Mouse (Mus musculus): ENCODE results near the gene Tex11. TPM values are rescaled to one million over a fixed set of nuclear protein-coding genes. Genes with fewer than 3 reads are reported as not detected.
A peak's percentile ranks its signal among the peaks of the same experiment; 100 is the strongest.
"Not testable (repeated sequence)": the region's sequence is repeated elsewhere in the genome, so short reads cannot be mapped to it uniquely, and the experiment has no call there.

Gene Tex11
- polyA plus RNA-seq (2015; fragmentation: Nextera tagmentation; extraction: Ambion mirVana): not detected in 2 replicates

- Histone ChIP-seq H3K9me3 (replicated peaks) (no peaks in the 10 kb centered on the region), H3K4me2 (no peak within 1 kb of the TSS), H3K36me3 (no peaks in the 10 kb centered on the region), H3K4me3 (replicated peaks) (no peak within 1 kb of the TSS), H3K9ac (no peak within 1 kb of the TSS), H3K27me3 (no peaks in the 10 kb centered on the region), H3K4me1 (replicated peaks) (no peaks in the 10 kb centered on the region), H3K27ac (no peak within 1 kb of the TSS)
- ATAC-seq (ENCODE audit: low read depth) (no peak), DNase-seq (peak; percentile 1)
- 77% methylated on average over 31 of the region's 31 CpGs for WGBS (ENCODE audit: insufficient replicate concordance)
Measured at GRCm38 (mm10) chrX:101059541-101059940, at the start of gene Tex11. Gene Tex11 (minus strand): TSS chrX:101059667.

- Histone ChIP-seq H3K9me3 (replicated peaks) (no peaks in the 10 kb centered on the region), H3K27me3 (peaks cover 26% of the 10 kb centered on the region), H3K9ac (no peak within 1 kb of the TSS), H3K27ac (no peak within 1 kb of the TSS), H3K4me1 (replicated peaks) (no peaks in the 10 kb centered on the region), H3K36me3 (no peaks in the 10 kb centered on the region), H3K4me2 (peak within 1 kb of the TSS; percentile 54), H3K4me3 (replicated peaks) (peak within 1 kb of the TSS; percentile 26)
- no peak for ATAC-seq (ENCODE audit: low read depth)
- WGBS (ENCODE audit: insufficient replicate concordance): 40% methylated on average over 11 of the region's 11 CpGs
- DNase-seq: no peak
Measured at GRCm38 (mm10) chrX:101085920-101086319, 26.5 kb upstream of the Tex11 start, which contains the start of gene Slc7a3. Gene Slc7a3 (minus strand): TSS chrX:101086020.

- DNase-seq; H3K9me3 ChIP-seq (replicated peaks); ATAC-seq (ENCODE audit: low read depth); H3K9ac ChIP-seq; H3K27ac ChIP-seq; H3K4me1 ChIP-seq (replicated peaks); H3K36me3 ChIP-seq: not testable (repeated sequence)
- peak overlapping the region; percentile 54 for H3K4me2 ChIP-seq
- H3K4me3 ChIP-seq (replicated peaks): peak overlapping the region; percentile 26; the same call in 1 of the 2 replicates
- 20% methylated on average over 8 of the region's 9 CpGs for WGBS (ENCODE audit: insufficient replicate concordance)
- H3K27me3 ChIP-seq: peaks cover 26% of the 10 kb centered on the region
Measured at GRCm38 (mm10) chrX:101085211-101085610, 25.7 kb upstream of the Tex11 start.

- no peak for ATAC-seq (ENCODE audit: low read depth)
- H3K36me3 ChIP-seq: no peaks in the 10 kb centered on the region
- no peak overlapping the region for H3K4me3 ChIP-seq (replicated peaks)
- H3K4me1 ChIP-seq (replicated peaks): no peaks in the 10 kb centered on the region
- no peak for DNase-seq
- H3K27me3 ChIP-seq: peaks cover 26% of the 10 kb centered on the region
- H3K9me3 ChIP-seq (replicated peaks): no peaks in the 10 kb centered on the region
- no peak overlapping the region for H3K9ac ChIP-seq
- H3K4me2 ChIP-seq: no peak overlapping the region
- H3K27ac ChIP-seq: no peak overlapping the region
- 69% methylated on average over 2 of the region's 2 CpGs for WGBS (ENCODE audit: insufficient replicate concordance)
Measured at GRCm38 (mm10) chrX:101084192-101084591, 24.7 kb upstream of the Tex11 start.

- Histone ChIP-seq H3K27me3 (no peaks in the 10 kb centered on the region), H3K9ac (no peak overlapping the region), H3K4me3 (replicated peaks) (no peak overlapping the region), H3K4me1 (replicated peaks) (no peaks in the 10 kb centered on the region), H3K36me3 (no peaks in the 10 kb centered on the region), H3K9me3 (replicated peaks) (no peaks in the 10 kb centered on the region), H3K27ac (no peak overlapping the region), H3K4me2 (no peak overlapping the region)
- DNase-seq (no peak), ATAC-seq (ENCODE audit: low read depth) (no peak)
- 54% methylated on average over 1 of the region's 1 CpGs for WGBS (ENCODE audit: insufficient replicate concordance)
Measured at GRCm38 (mm10) chrX:101065245-101065644, 5.8 kb upstream of the Tex11 start.

- Histone ChIP-seq H3K4me1 (replicated peaks) (no peaks in the 10 kb centered on the region), H3K4me3 (replicated peaks) (no peak overlapping the region), H3K27me3 (no peaks in the 10 kb centered on the region), H3K9ac (no peak overlapping the region), H3K9me3 (replicated peaks) (no peaks in the 10 kb centered on the region), H3K4me2 (no peak overlapping the region), H3K27ac (no peak overlapping the region), H3K36me3 (no peaks in the 10 kb centered on the region)
- WGBS (ENCODE audit: insufficient replicate concordance): 48% methylated on average over 2 of the region's 2 CpGs
- no peak for DNase-seq
- no peak for ATAC-seq (ENCODE audit: low read depth)
Measured at GRCm38 (mm10) chrX:101063503-101063902, 4.0 kb upstream of the Tex11 start.

GRCm38 (mm10) chrX:100943640-100944039 is 115.8 kb downstream of the Tex11 start:
- no peak overlapping the region for H3K4me2 ChIP-seq
- H3K9me3 ChIP-seq (replicated peaks): no peaks in the 10 kb centered on the region
- DNase-seq (no peak), ATAC-seq (ENCODE audit: low read depth) (no peak)
- 27% methylated on average over 2 of the region's 2 CpGs for WGBS (ENCODE audit: insufficient replicate concordance)
- no peak overlapping the region for H3K9ac ChIP-seq
- no peaks in the 10 kb centered on the region for H3K36me3 ChIP-seq
- H3K4me1 ChIP-seq (replicated peaks): no peaks in the 10 kb centered on the region
- H3K27me3 ChIP-seq: 0 out of 2 replicates have a peak, but pooled peaks cover 4% of the 10 kb centered on the region
- H3K27ac ChIP-seq: no peak overlapping the region
- H3K4me3 ChIP-seq (replicated peaks): no peak overlapping the region

GRCm38 (mm10) chrX:100839211-100839610 is 220.3 kb downstream of the Tex11 start:
- Histone ChIP-seq H3K9ac (no peak overlapping the region), H3K4me1 (replicated peaks) (no peaks in the 10 kb centered on the region), H3K9me3 (replicated peaks) (no peaks in the 10 kb centered on the region), H3K4me2 (no peak overlapping the region), H3K4me3 (replicated peaks) (no peak overlapping the region), H3K27ac (no peak overlapping the region), H3K27me3 (0 out of 2 replicates have a peak, but pooled peaks cover 4% of the 10 kb centered on the region), H3K36me3 (no peaks in the 10 kb centered on the region)
- DNase-seq: no peak
- ATAC-seq (ENCODE audit: low read depth): no peak

GRCm38 (mm10) chrX:100832806-100833205 is 226.7 kb downstream of the Tex11 start:
- no peak overlapping the region for H3K4me2 ChIP-seq
- no peaks in the 10 kb centered on the region for H3K36me3 ChIP-seq
- H3K4me3 ChIP-seq (replicated peaks): no peak overlapping the region
- no peaks in the 10 kb centered on the region for H3K4me1 ChIP-seq (replicated peaks)
- no peak overlapping the region for H3K27ac ChIP-seq
- 0 out of 2 replicates have a peak, but pooled peaks cover 4% of the 10 kb centered on the region for H3K27me3 ChIP-seq
- DNase-seq (no peak), ATAC-seq (ENCODE audit: low read depth) (no peak)
- no peaks in the 10 kb centered on the region for H3K9me3 ChIP-seq (replicated peaks)
- H3K9ac ChIP-seq: no peak overlapping the region
- WGBS (ENCODE audit: insufficient replicate concordance): 71% methylated on average over 2 of the region's 2 CpGs

- 30% methylated on average over 1 of the region's 1 CpGs for WGBS (ENCODE audit: insufficient replicate concordance)
- Histone ChIP-seq H3K36me3 (no peaks in the 10 kb centered on the region), H3K4me2 (no peak overlapping the region), H3K27me3 (no peaks in the 10 kb centered on the region), H3K4me1 (replicated peaks) (no peaks in the 10 kb centered on the region), H3K9ac (no peak overlapping the region), H3K27ac (no peak overlapping the region), H3K4me3 (replicated peaks) (no peak overlapping the region), H3K9me3 (replicated peaks) (no peaks in the 10 kb centered on the region)
- DNase-seq (no peak), ATAC-seq (ENCODE audit: low read depth) (no peak)
Measured at GRCm38 (mm10) chrX:100825557-100825956, 233.9 kb downstream of the Tex11 start.

GRCm38 (mm10) chrX:100821149-100821548 is 238.3 kb downstream of the Tex11 start:
- no peaks in the 10 kb centered on the region for H3K9me3 ChIP-seq (replicated peaks)
- no peak overlapping the region for H3K27ac ChIP-seq
- DNase-seq (no peak), ATAC-seq (ENCODE audit: low read depth) (no peak)
- no peak overlapping the region for H3K4me2 ChIP-seq
- no peaks in the 10 kb centered on the region for H3K36me3 ChIP-seq
- no peak overlapping the region for H3K9ac ChIP-seq
- 78% methylated on average over 1 of the region's 1 CpGs for WGBS (ENCODE audit: insufficient replicate concordance)
- no peaks in the 10 kb centered on the region for H3K27me3 ChIP-seq
- no peaks in the 10 kb centered on the region for H3K4me1 ChIP-seq (replicated peaks)
- no peak overlapping the region for H3K4me3 ChIP-seq (replicated peaks)

GRCm38 (mm10) chrX:100818681-100819080 is 240.8 kb downstream of the Tex11 start:
- WGBS (ENCODE audit: insufficient replicate concordance): 69% methylated on average over 9 of the region's 9 CpGs
- H3K4me3 ChIP-seq (replicated peaks): no peak overlapping the region
- ATAC-seq (ENCODE audit: low read depth): no peak
- no peak overlapping the region for H3K4me2 ChIP-seq
- no peaks in the 10 kb centered on the region for H3K4me1 ChIP-seq (replicated peaks)
- H3K27ac ChIP-seq: no peak overlapping the region
- no peak overlapping the region for H3K9ac ChIP-seq
- H3K9me3 ChIP-seq (replicated peaks): no peaks in the 10 kb centered on the region
- H3K27me3 ChIP-seq: no peaks in the 10 kb centered on the region
- no peaks in the 10 kb centered on the region for H3K36me3 ChIP-seq
- DNase-seq: no peak

All from liver, embryonic 13.5 days (tissue).